Mouse (Mus musculus): ENCODE results near the gene Gm14459.
"Not testable (repeated sequence)": the region's sequence is repeated elsewhere in the genome, so short reads cannot be mapped to it uniquely, and the experiment has no call there.

Gm14459 gene

DNA sequence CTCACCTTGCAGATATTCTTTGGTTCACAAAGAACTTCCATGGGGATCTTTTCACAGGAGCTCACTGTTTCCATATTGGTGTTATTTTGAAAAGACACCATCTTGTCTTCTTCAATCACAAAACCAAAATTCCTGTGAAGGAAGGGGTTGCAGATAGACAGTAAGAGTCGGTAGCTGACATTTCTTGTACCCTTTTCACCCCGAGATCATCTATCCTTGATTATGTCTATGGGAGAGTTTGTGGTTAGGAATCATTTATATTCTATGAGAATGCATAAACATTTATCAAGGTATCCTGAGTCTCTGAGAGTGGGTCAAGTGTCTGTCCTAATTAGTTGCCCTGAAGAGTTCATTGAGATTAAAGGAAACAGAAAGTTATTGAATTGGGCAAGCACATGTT, at the start of gene Gm14459:
Gene Gm14459 (minus strand): TSS at position 101 of the 400 bp plus-strand sequence.
- no peak for DNase-seq

DNA sequence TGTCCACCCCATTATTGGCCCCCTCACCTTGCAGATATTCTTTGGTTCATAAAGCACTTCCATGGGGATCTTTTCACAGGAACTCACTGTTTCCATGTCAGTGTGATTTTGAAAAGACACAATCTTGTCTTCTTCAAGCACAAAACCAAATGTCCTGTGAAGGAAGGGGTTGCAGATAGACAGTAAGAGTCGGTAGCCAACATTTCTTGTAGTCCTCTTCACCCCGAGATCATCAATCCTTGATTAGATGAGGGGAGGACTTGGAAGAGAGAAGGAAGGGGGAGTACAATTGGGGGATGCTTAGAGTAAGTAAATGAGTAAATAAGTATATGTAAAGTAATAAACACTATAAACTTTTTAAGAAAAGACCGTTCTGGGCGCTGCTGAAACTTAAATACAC, 23.4 kb upstream of the Gm14459 start, which contains the start of gene Ssxb6:
Gene Ssxb6 (minus strand): TSS at position 101 of the 400 bp plus-strand sequence.
- DNase-seq: not testable (repeated sequence)

Measured in lung, postnatal 4 days (tissue).